Mouse (Mus musculus) heart, embryonic 14.5 days (tissue): ENCODE results near the gene Ripor1. TPM values are rescaled to one million over a fixed set of nuclear protein-coding genes. Genes with fewer than 3 reads are reported as not detected.
A peak's percentile ranks its signal among the peaks of the same experiment; 100 is the strongest.

Experiments used
- ATAC-seq: fragments of 200-750 bp; cut with Nextera tagmentation; 2 replicates; pipeline ENCODE4 v1.8.0; 2017; ENCODE audit warnings: low read depth, moderate TSS enrichment; ENCODE audit not compliant: insufficient number of reproducible peaks, insufficient read depth, low FRiP score
- H3K27ac ChIP-seq, 2 experiments: fragments of 200-500 bp in 1 of 2; fragments of 300-500 bp in 1 of 2; sonication (generic) in 1 of 2; replicated peaks in 1 of 2; 2 replicates each; pipeline ENCODE4 v1.5.1; 2012 to 2014; ENCODE audit warnings: low read depth in 2 of 2, low read length in 2 of 2, control low read depth in 1 of 2, mild to moderate bottlenecking in 1 of 2, mixed read lengths in 1 of 2; ENCODE audit not compliant: control insufficient read depth in 1 of 2, insufficient read depth in 1 of 2
- H3K27me3 ChIP-seq: fragments of 300-500 bp; sonication (generic); 2 replicates; pipeline ENCODE4 v1.6.1; 2014; ENCODE audit warnings: mild to moderate bottlenecking, low read length, control low read depth; ENCODE audit not compliant: control insufficient read depth, insufficient read depth
- H3K36me3 ChIP-seq: fragments of 300-500 bp; sonication (generic); 2 replicates; pipeline ENCODE4 v1.6.1; 2014; ENCODE audit warnings: mild to moderate bottlenecking, control low read depth, low read length, mixed read lengths; ENCODE audit not compliant: control insufficient read depth, insufficient read depth
- H3K4me1 ChIP-seq, 2 experiments: fragments of 200-500 bp in 1 of 2; fragments of 300-500 bp in 1 of 2; sonication (generic) in 1 of 2; 2 replicates each; pipeline ENCODE4 v1.6.1; 2012 to 2014; ENCODE audit warnings: low read length in 2 of 2, control low read depth in 1 of 2, mixed read lengths in 1 of 2; ENCODE audit not compliant: control insufficient read depth in 2 of 2, insufficient read depth in 2 of 2
- H3K4me2 ChIP-seq: fragments of 300-500 bp; sonication (generic); 2 replicates; pipeline ENCODE4 v1.6.1; 2014; ENCODE audit warnings: mild to moderate bottlenecking, low read length
- H3K4me3 ChIP-seq, 2 experiments: fragments of 200-500 bp in 1 of 2; fragments of 300-500 bp in 1 of 2; sonication (generic) in 1 of 2; 2 replicates each; pipeline ENCODE4 v1.5.1; 2012 to 2014; ENCODE audit warnings: low read length in 2 of 2, mild to moderate bottlenecking in 2 of 2, control low read depth in 1 of 2, low read depth in 1 of 2, moderate library complexity in 1 of 2; ENCODE audit not compliant: control insufficient read depth in 1 of 2, insufficient read depth in 1 of 2
- H3K9ac ChIP-seq: fragments of 300-500 bp; sonication (generic); 2 replicates; pipeline ENCODE4 v1.6.1; 2014; ENCODE audit warnings: mild to moderate bottlenecking, low read length
- H3K9me3 ChIP-seq: fragments of 300-500 bp; sonication (generic); 2 replicates; pipeline ENCODE4 v1.6.1; 2016; ENCODE audit warnings: low read length, control low read depth; ENCODE audit not compliant: control insufficient read depth
- WGBS: fragments of 180-500 bp; shearing (Covaris S2); extraction: QIAGEN DNeasy Blood & Tissue Kit; methylation state at CpG from one replicate; pipeline ENCODE4 v1.1.7; 2014; 5-methylcytosine and 5-hydroxymethylcytosine counted together
- microRNA counts: library from miRNA; unstranded; fragments of <30 nt; microRNA quantifications from one replicate; lab custom pipeline; 2016
- microRNA-seq: library from miRNA; unstranded; fragments of <30 nt; microRNA quantifications from one replicate; pipeline ENCODE4, GENCODE M21; 2016
- polyA plus RNA-seq: library from polyadenylated mRNA; unstranded; fragments of >200 nt; fragmentation: Nextera tagmentation; extraction: Ambion mirVana; gene quantifications from 2 replicates; pipeline ENCODE4 v1.2.1, GENCODE M21; 2014

Gene Ripor1
- polyA plus RNA-seq, 1 experiment from 2014 or later, result 25.8 TPM

DNA sequence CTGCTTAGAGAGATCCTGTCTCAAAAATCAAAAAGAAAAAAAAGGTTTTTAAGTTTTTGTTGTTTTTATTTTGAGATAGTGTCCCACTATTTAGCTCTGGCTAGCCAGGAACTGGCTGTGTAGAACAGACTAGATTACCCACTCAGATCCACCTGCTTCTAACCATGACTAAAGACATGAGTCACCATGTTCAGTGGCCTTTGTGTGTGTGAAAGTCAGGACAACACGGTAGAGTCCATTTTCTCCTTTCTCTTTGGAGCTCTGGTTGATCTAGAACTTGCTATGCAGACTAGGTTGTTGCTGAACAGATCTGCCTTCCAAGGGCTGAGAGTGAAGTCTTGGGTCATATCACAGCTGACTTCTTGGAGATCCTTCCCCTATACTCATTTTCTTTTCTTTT, 34.8 kb downstream of the Ripor1 start:
- 67% methylated on average over 1 of the region's 1 CpGs for WGBS
- ATAC-seq, result no peak
- H3K27me3 ChIP-seq, result no peaks in the 10 kb centered on the region

DNA sequence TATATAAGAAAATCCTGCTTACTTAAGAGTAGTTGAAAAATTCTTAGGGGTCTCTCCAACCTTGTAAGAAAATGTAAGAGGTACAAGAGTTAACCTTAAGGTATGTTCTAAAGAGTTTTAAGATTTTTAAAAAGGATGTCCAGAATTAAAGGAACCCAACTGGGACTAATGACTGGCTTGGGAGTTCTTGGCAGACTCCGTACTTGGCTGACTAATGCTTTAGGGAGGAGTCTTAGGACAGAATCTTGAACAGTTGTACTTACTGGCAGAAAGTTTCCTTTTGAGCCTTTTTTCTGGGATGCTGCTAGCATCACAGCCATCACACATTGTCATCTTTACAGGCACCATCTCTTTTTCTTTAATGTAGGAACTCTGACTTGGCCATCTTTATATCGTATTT, 35.5 kb downstream of the Ripor1 start:
- ATAC-seq, result no peak
- H3K27me3 ChIP-seq, result no peaks in the 10 kb centered on the region
- H3K4me3 ChIP-seq, result no peak overlapping the region
- no peak overlapping the region for H3K27ac ChIP-seq
- 77% methylated on average over 2 of the region's 2 CpGs for WGBS
- H3K4me2 ChIP-seq, result no peak overlapping the region
- peaks cover 26% of the 10 kb centered on the region for H3K36me3 ChIP-seq
- no peak overlapping the region for H3K9ac ChIP-seq
- H3K9me3 ChIP-seq, result no peaks in the 10 kb centered on the region
- H3K4me1 ChIP-seq, result peaks cover 4 to 15% of the 10 kb centered on the region in 2 experiments

More for the DNA sequence above, 34.8 kb downstream of the Ripor1 start:
- H3K9ac ChIP-seq, result no peak overlapping the region
- peaks cover 4 to 17% of the 10 kb centered on the region in 2 experiments for H3K4me1 ChIP-seq
- no peak overlapping the region for H3K4me2 ChIP-seq
- no peak overlapping the region for H3K4me3 ChIP-seq
- H3K9me3 ChIP-seq, result no peaks in the 10 kb centered on the region
- H3K36me3 ChIP-seq, result peaks cover 19% of the 10 kb centered on the region
- no peak overlapping the region for H3K27ac ChIP-seq

DNA sequence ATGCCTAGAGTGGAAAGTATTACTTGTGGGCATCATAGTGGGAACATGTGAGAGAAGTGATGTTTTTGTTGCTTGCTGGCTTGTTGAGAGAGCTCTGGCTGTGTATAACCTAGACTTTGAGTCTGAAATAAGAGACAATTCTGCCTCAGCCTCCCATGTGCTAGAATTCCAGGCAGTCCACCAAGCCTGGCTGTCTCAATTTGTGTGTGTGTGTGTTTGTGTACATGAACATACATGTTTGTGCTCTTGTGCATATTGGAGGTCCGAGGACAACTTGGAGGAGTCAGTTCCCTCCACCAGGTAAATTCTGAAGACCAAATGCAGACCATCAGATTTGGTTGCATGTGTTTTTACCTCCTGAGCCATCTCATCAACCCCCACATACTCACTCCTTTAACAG, 40.1 kb downstream of the Ripor1 start:
- Histone ChIP-seq H3K4me1 (peaks cover 0 to 1% of the 10 kb centered on the region in 2 experiments; a peak in 2 of 4 replicates), H3K4me3 (no peak overlapping the region), H3K4me2 (no peak overlapping the region), H3K9ac (no peak overlapping the region), H3K27ac (no peak overlapping the region), H3K36me3 (peaks cover 53% of the 10 kb centered on the region), H3K27me3 (no peaks in the 10 kb centered on the region), H3K9me3 (no peaks in the 10 kb centered on the region)
- 100% methylated on average over 1 of the region's 1 CpGs for WGBS
- ATAC-seq, result no peak

DNA sequence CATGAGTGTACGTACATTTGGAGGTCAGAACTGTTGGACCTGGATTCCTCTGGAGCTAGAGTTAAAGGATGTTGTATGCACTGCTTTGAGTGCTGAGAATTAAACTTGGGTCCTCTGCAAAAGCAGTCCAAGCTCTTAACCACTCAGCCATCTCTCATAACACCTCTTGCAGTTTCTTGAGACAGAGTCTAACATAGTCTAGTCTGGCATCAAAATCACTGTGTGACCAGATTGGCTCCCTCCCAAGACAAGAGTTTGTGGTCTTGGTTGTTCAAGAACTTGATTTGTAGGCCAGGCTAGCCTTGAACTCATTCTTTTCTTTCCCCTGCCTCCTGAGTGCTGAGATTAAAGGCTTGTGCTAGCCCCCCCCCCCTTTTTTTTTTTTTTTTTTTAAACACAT, 43.9 kb downstream of the Ripor1 start:
- peaks cover 66% of the 10 kb centered on the region for H3K36me3 ChIP-seq
- no peak overlapping the region for H3K27ac ChIP-seq
- 89% methylated on average over 1 of the region's 1 CpGs for WGBS
- no peaks in the 10 kb centered on the region for H3K27me3 ChIP-seq
- H3K4me2 ChIP-seq, result no peak overlapping the region
- no peaks in the 10 kb centered on the region for H3K4me1 ChIP-seq
- no peak overlapping the region for H3K9ac ChIP-seq
- H3K9me3 ChIP-seq, result no peaks in the 10 kb centered on the region
- no peak overlapping the region for H3K4me3 ChIP-seq
- ATAC-seq, result no peak

DNA sequence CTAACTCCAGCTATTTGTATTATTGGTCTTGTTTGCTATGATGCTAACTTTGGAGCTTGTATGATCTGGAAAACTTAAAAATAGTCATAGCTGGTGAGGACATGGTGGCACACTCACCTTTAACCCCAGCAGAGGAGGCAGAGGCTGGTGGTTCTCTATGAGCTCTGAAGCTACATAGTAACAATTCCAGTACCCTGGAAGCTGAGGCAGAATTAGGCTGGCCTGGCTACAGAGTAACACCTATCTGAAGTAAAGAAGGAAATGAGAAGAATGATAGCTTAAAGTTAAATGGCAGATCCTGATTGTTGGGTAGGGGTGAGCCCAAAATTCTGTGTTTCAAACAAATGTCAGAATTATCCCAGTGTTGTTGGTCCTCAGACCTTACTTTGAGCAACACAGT, 52.6 kb downstream of the Ripor1 start:
- Histone ChIP-seq H3K9ac (no peak overlapping the region), H3K4me3 (no peak overlapping the region), H3K4me1 (no peaks in the 10 kb centered on the region), H3K36me3 (peaks cover 16% of the 10 kb centered on the region), H3K4me2 (no peak overlapping the region), H3K27me3 (no peaks in the 10 kb centered on the region), H3K9me3 (no peaks in the 10 kb centered on the region), H3K27ac (no peak overlapping the region)
- ATAC-seq, result no peak

DNA sequence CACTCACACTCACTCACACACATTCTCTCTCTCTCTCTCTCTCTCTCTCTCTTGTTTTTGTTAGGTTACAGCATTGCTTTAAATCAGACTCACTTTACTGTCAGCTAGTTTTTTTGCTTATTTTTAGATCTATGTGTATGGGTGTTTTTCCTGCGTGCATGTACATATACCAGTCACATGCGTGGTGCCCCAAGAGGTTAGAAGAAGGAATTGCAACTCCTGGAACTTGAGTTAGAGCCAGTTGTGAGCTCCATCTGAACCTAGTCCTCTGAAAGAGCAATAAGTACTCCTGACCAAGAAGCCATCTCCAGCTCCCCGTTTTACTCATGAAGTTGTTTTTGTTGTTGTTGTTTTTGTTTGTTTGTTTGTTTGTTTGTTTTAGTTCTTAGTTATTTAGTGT, 56.1 kb downstream of the Ripor1 start:
- ATAC-seq, result no peak
- Histone ChIP-seq H3K9me3 (no peaks in the 10 kb centered on the region), H3K4me3 (no peak overlapping the region), H3K9ac (no peak overlapping the region), H3K4me2 (no peak overlapping the region), H3K27ac (no peak overlapping the region), H3K36me3 (peaks cover 29% of the 10 kb centered on the region), H3K27me3 (no peaks in the 10 kb centered on the region), H3K4me1 (no peaks in the 10 kb centered on the region)
- WGBS, result 73% methylated on average over 3 of the region's 3 CpGs

MicroRNAs encoded within 50 kb of the gene (microRNA counts, 519-probe panel; counts per million panel counts)
- microRNA mmu-miR-1966 (lab: Ali Mortazavi, UCI), result 322 counts per million, percentile 70 among the panel's probes with 10 or more counts

Small RNA genes within 50 kb of the gene (microRNA-seq; reads per million reads assigned to microRNA genes)
- not detected for gene Mir1966

Other genes starting within 250 kb of the Ripor1 start
- gene Plekhg4, start 232.0 kb upstream of the Ripor1 start, polyA plus RNA-seq, result 0.11 and 0.23 TPM in 2 replicates
- not detected in 2 replicates for gene Kctd19, start 191.8 kb upstream of the Ripor1 start, polyA plus RNA-seq
- gene Lrrc36, start 191.7 kb upstream of the Ripor1 start, polyA plus RNA-seq, result 0.12 and 0.38 TPM in 2 replicates
- 11.6 and 15.3 TPM in 2 replicates for gene Tppp3, start 133.7 kb upstream of the Ripor1 start, polyA plus RNA-seq
- gene Zdhhc1, start 108.4 kb upstream of the Ripor1 start, polyA plus RNA-seq, result 21.8 and 24.5 TPM in 2 replicates
- 0.46 and 0.59 TPM in 2 replicates for gene Hsd11b2, start 86.5 kb upstream of the Ripor1 start, polyA plus RNA-seq
- 59.1 and 64.5 TPM in 2 replicates for gene Atp6v0d1, start 39.2 kb upstream of the Ripor1 start, polyA plus RNA-seq
- 54.7 and 62.5 TPM in 2 replicates for gene Ctcf, start 31.3 kb downstream of the Ripor1 start, polyA plus RNA-seq
- 0.54 TPM in 2 replicates for gene Agrp, start 32.1 kb downstream of the Ripor1 start, polyA plus RNA-seq
- 0.36 and 0.41 TPM in 2 replicates for gene Carmil2, start 81.0 kb downstream of the Ripor1 start, polyA plus RNA-seq
- gene Acd, start 95.8 kb downstream of the Ripor1 start, polyA plus RNA-seq, result 39.7 and 41.7 TPM in 2 replicates
- gene Pard6a, start 95.9 kb downstream of the Ripor1 start, polyA plus RNA-seq, result 12.9 and 17.3 TPM in 2 replicates
- gene 4933405L10Rik, start 102.4 kb downstream of the Ripor1 start, polyA plus RNA-seq, result not detected in 2 replicates
- 9.3 and 10.1 TPM in 2 replicates for gene Enkd1, start 103.0 kb downstream of the Ripor1 start, polyA plus RNA-seq
- gene Gfod2, start 153.4 kb downstream of the Ripor1 start, polyA plus RNA-seq, result 6.8 and 8.9 TPM in 2 replicates
- gene Ranbp10, start 222.1 kb downstream of the Ripor1 start, polyA plus RNA-seq, result 10.6 and 11.5 TPM in 2 replicates
- not detected in 2 replicates for gene Tsnaxip1, start 222.5 kb downstream of the Ripor1 start, polyA plus RNA-seq
- gene Cenpt, start 248.0 kb downstream of the Ripor1 start, polyA plus RNA-seq, result 34.7 and 37.2 TPM in 2 replicates
- 41.9 and 42.5 TPM in 2 replicates for gene Thap11, start 249.9 kb downstream of the Ripor1 start, polyA plus RNA-seq